Mouse (Mus musculus) embryonic facial prominence, embryonic 10.5 days (tissue): Measurements from ENCODE around the gene Rundc3a. TPM values are rescaled to one million over a fixed set of nuclear protein-coding genes. Genes with fewer than 3 reads are reported as not detected.
A peak's percentile ranks its signal among the peaks of the same experiment; 100 is the strongest.

Experiments
- DNase-seq: peaks from one replicate; pipeline ENCODE4 v3.0.0-alpha.2; 2017; ENCODE audit warnings: low spot score
- H3K27ac ChIP-seq: fragments of 300-500 bp; sonication (generic); replicated peaks from 2 replicates; pipeline ENCODE4 v1.5.1; 2016; ENCODE audit warnings: mild to moderate bottlenecking
- H3K27me3 ChIP-seq: fragments of 300-500 bp; sonication (generic); replicated peaks from 2 replicates; pipeline ENCODE4 v1.6.1; 2016; ENCODE audit warnings: low read depth, mild to moderate bottlenecking; ENCODE audit not compliant: poor library complexity, severe bottlenecking
- H3K36me3 ChIP-seq: fragments of 300-500 bp; sonication (generic); replicated peaks from 2 replicates; pipeline ENCODE4 v1.6.1; 2016; ENCODE audit warnings: mild to moderate bottlenecking, moderate library complexity
- H3K4me1 ChIP-seq: fragments of 300-500 bp; sonication (generic); 2 replicates; pipeline ENCODE4 v1.6.1; 2016
- H3K4me3 ChIP-seq: fragments of 300-500 bp; sonication (generic); 2 replicates; pipeline ENCODE4 v1.5.1; 2016; ENCODE audit warnings: mild to moderate bottlenecking, moderate library complexity
- H3K9me3 ChIP-seq: fragments of 300-500 bp; sonication (generic); 2 replicates; pipeline ENCODE4 v1.6.1; 2016; ENCODE audit warnings: mild to moderate bottlenecking
- WGBS: fragments of 180-500 bp; shearing (Covaris S2); methylation state at CpG from one replicate; pipeline ENCODE4 v1.1.7; 2016; 5-methylcytosine and 5-hydroxymethylcytosine counted together
- microRNA-seq: library from miRNA; unstranded; fragments of <30 nt; microRNA quantifications from one replicate; pipeline ENCODE4, GENCODE M21; 2017
- polyA plus RNA-seq: library from polyadenylated mRNA; unstranded; fragments of >200 nt; fragmentation: Nextera tagmentation; extraction: Ambion mirVana; gene quantifications from 2 replicates; pipeline ENCODE4 v1.2.1, GENCODE M21; 2016

Rundc3a gene
- polyA plus RNA-seq, 1 experiment from 2014 or later = 11.9 TPM

- H3K27ac ChIP-seq = no peak overlapping the region; the same call in 1 of the 2 replicates
- peak overlapping the region; percentile 89 for H3K4me3 ChIP-seq
- H3K9me3 ChIP-seq = no peaks in the 10 kb centered on the region
- H3K4me1 ChIP-seq = peaks cover 52% of the 10 kb centered on the region
- peak; percentile 46 for DNase-seq
- 8% methylated on average over 6 of the region's 6 CpGs for WGBS
- peaks cover 43% of the 10 kb centered on the region for H3K36me3 ChIP-seq
- peaks cover 45% of the 10 kb centered on the region for H3K27me3 ChIP-seq
Observed at GRCm38 (mm10) chr11:102444781-102445180, 51.6 kb downstream of the Rundc3a start.

- Histone ChIP-seq H3K9me3 (no peaks in the 10 kb centered on the region), H3K27me3 (peaks cover 45% of the 10 kb centered on the region), H3K27ac (peak overlapping the region; percentile 96; the same call in 1 of the 2 replicates), H3K36me3 (peaks cover 37% of the 10 kb centered on the region), H3K4me1 (peaks cover 53% of the 10 kb centered on the region), H3K4me3 (peak overlapping the region; percentile 89)
- no peak for DNase-seq
- WGBS = 11% methylated on average over 10 of the region's 10 CpGs
Observed at GRCm38 (mm10) chr11:102445264-102445890, 52.2 kb downstream of the Rundc3a start.

GRCm38 (mm10) chr11:102445891-102446361 lies 52.7 kb downstream of the Rundc3a start:
- no peak for DNase-seq
- peak overlapping the region; percentile 89 for H3K4me3 ChIP-seq
- WGBS = 19% methylated on average over 7 of the region's 7 CpGs
- peaks cover 32% of the 10 kb centered on the region for H3K36me3 ChIP-seq
- no peaks in the 10 kb centered on the region for H3K9me3 ChIP-seq
- H3K27me3 ChIP-seq = peaks cover 47% of the 10 kb centered on the region
- peak overlapping the region; percentile 96 for H3K27ac ChIP-seq
- H3K4me1 ChIP-seq = peaks cover 53% of the 10 kb centered on the region

GRCm38 (mm10) chr11:102446581-102447461 lies 53.6 kb downstream of the Rundc3a start:
- H3K27me3 ChIP-seq = peaks cover 52% of the 10 kb centered on the region
- peaks cover 23% of the 10 kb centered on the region for H3K36me3 ChIP-seq
- under 1% methylated on average over 49 of the region's 49 CpGs for WGBS
- peak overlapping the region; percentile 96 for H3K27ac ChIP-seq
- DNase-seq = peak; percentile 78
- peaks cover 53% of the 10 kb centered on the region for H3K4me1 ChIP-seq
- H3K9me3 ChIP-seq = no peaks in the 10 kb centered on the region
- peak overlapping the region; percentile 89 for H3K4me3 ChIP-seq

- Histone ChIP-seq H3K27ac (peak within 1 kb of the TSS; percentile 96), H3K4me3 (peak within 1 kb of the TSS; percentile 89), H3K36me3 (peaks cover 16% of the 10 kb centered on the region), H3K4me1 (peaks cover 53% of the 10 kb centered on the region), H3K9me3 (no peaks in the 10 kb centered on the region), H3K27me3 (peaks cover 59% of the 10 kb centered on the region)
- peak; percentile 94 for DNase-seq
- under 1% methylated on average over 40 of the region's 40 CpGs for WGBS
Observed at GRCm38 (mm10) chr11:102447497-102447896, 54.3 kb downstream of the Rundc3a start, which contains the start of gene Fam171a2. Fam171a2 (minus strand) TSS chr11:102447682.

GRCm38 (mm10) chr11:102448327-102448726 lies 55.1 kb downstream of the Rundc3a start:
- Histone ChIP-seq H3K27me3 (peaks cover 68% of the 10 kb centered on the region), H3K4me3 (peak overlapping the region; percentile 89; the same call in 1 of the 2 replicates), H3K27ac (no peak overlapping the region), H3K36me3 (peaks cover 9% of the 10 kb centered on the region), H3K4me1 (peaks cover 58% of the 10 kb centered on the region), H3K9me3 (no peaks in the 10 kb centered on the region)
- no peak for DNase-seq
- 13% methylated on average over 8 of the region's 8 CpGs for WGBS

GRCm38 (mm10) chr11:102449043-102450008 lies 56.1 kb downstream of the Rundc3a start:
- Histone ChIP-seq H3K4me3 (no peak overlapping the region), H3K36me3 (no peaks in the 10 kb centered on the region), H3K4me1 (peaks cover 53% of the 10 kb centered on the region), H3K9me3 (no peaks in the 10 kb centered on the region), H3K27me3 (peaks cover 78% of the 10 kb centered on the region), H3K27ac (no peak overlapping the region)
- DNase-seq = no peak
- 46% methylated on average over 17 of the region's 17 CpGs for WGBS

Small RNA genes within 50 kb of the gene (microRNA-seq; reads per million reads assigned to microRNA genes)
- gene Mir6930 = not detected

Other genes starting within 250 kb of the Rundc3a start
- gene Nags, start 247.9 kb upstream of the Rundc3a start, polyA plus RNA-seq = not detected in 2 replicates
- 35.0 and 38.0 TPM in 2 replicates for gene Tmem101, start 237.0 kb upstream of the Rundc3a start, polyA plus RNA-seq
- 145 and 155 TPM in 2 replicates for gene Lsm12, start 208.1 kb upstream of the Rundc3a start, polyA plus RNA-seq
- 38.2 and 39.6 TPM in 2 replicates for gene G6pc3, start 203.8 kb upstream of the Rundc3a start, polyA plus RNA-seq
- gene Hdac5, start 163.2 kb upstream of the Rundc3a start, polyA plus RNA-seq = 49.6 and 52.9 TPM in 2 replicates
- gene BC030867, start 144.5 kb upstream of the Rundc3a start, polyA plus RNA-seq = 30.1 and 32.4 TPM in 2 replicates
- 0.09 and 0.10 TPM in 2 replicates for gene Asb16, start 124.7 kb upstream of the Rundc3a start, polyA plus RNA-seq
- 45.2 and 46.2 TPM in 2 replicates for gene Tmub2, start 108.5 kb upstream of the Rundc3a start, polyA plus RNA-seq
- gene Atxn7l3, start 96.8 kb upstream of the Rundc3a start, polyA plus RNA-seq = 15.6 and 18.2 TPM in 2 replicates
- gene Ubtf, start 73.7 kb upstream of the Rundc3a start, polyA plus RNA-seq = 94.2 and 96.3 TPM in 2 replicates
- 29.7 and 33.8 TPM in 2 replicates for gene Slc4a1, start 27.2 kb upstream of the Rundc3a start, polyA plus RNA-seq
- gene Slc25a39, start 14.5 kb downstream of the Rundc3a start, polyA plus RNA-seq = 229 and 241 TPM in 2 replicates
- 79.4 and 87.3 TPM in 2 replicates for gene Grn, start 36.9 kb downstream of the Rundc3a start, polyA plus RNA-seq
- gene Fam171a2, start 54.3 kb downstream of the Rundc3a start, polyA plus RNA-seq = 3.4 and 3.7 TPM in 2 replicates
- 3.9 and 6.5 TPM in 2 replicates for gene Itga2b, start 76.7 kb downstream of the Rundc3a start, polyA plus RNA-seq
- gene Gpatch8, start 163.0 kb downstream of the Rundc3a start, polyA plus RNA-seq = 74.6 and 76.7 TPM in 2 replicates
- gene Gm11627, start 186.1 kb downstream of the Rundc3a start, polyA plus RNA-seq = 5.3 and 6.2 TPM in 2 replicates
- 45.8 and 49.0 TPM in 2 replicates for gene Fzd2, start 211.0 kb downstream of the Rundc3a start, polyA plus RNA-seq